In the genomic region with DNA sequence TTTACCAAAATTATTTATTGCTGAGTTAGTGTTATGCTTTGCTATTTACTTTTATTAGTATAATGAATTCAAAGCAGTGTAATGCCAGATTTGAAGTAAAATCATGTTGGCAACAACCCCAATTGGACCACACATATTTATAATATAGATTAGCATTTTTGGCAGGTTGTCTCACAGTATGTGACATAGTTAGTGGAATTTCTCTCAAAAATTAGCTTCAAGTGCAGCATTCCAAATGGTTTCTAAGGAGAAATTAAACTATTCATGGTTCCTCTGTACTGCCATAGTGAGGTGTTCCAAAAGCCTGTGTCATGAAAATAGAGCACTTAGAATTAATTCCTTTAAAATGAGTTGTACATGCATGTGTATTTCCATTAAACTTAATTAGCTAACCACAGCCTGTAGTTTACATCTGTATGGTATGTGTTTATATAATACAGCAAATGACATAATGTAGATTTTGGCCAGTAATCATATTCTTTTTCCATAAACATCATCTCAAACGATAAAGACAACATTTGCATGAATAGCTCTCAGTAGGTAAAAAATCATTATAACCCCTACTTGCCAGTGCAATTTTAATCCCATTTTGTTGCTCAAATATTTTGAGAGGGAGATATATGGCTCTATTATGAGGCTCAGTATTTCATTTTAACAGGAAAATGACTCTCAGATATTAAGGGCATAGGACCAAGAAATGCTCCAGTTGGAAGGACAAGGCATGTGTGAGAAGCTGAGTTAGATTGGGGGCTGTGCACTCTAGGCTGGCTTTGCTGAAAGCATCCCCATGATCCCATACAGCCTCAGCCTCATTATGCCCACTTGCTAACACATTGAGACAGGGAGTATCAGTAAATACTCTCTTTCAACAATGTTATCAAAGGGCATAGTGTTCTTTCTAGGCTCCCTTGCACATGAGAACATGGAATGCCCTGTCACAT, we compare ENCODE assay signal across 26 mouse cellular contexts.
DNase-seq lines count a peak whose midpoint lies in the region; ATAC-seq lines count a peak whose summit lies in the region.
"Had no signal": no experiment of that assay in that cellular context is flagged by ENCODE, and none has a peak within 500 bp of the region (broad histone marks: within the 10 kb centered on the region; RNA-seq: fewer than 3 reads in every experiment).

No protein-coding gene starts in this region.

- H3K27ac ChIP-seq in embryonic facial prominence, embryonic 14.5 days (replicated peaks; ENCODE audit: low read depth, low read length): no peak overlapping the region
- H3K27ac ChIP-seq in embryonic facial prominence, embryonic 10.5 days (replicated peaks): no peak overlapping the region
- no peak overlapping the region for H3K27ac ChIP-seq in hindbrain, embryonic 16.5 days (ENCODE audit: low read depth, low read length)
- H3K27ac ChIP-seq in hindbrain, embryonic 10.5 days: no peak overlapping the region
- H3K27ac ChIP-seq in heart, embryonic 12.5 days (ENCODE audit: poor library complexity, severe bottlenecking): no peak overlapping the region
- H3K27ac ChIP-seq: embryonic facial prominence, embryonic 15.5 days; heart, adult 2 months; heart, embryonic 15.5 days had no signal

- H3K36me3 ChIP-seq in embryonic facial prominence, embryonic 14.5 days (ENCODE audit: control insufficient read depth, insufficient read depth, low read length): no peaks in the 10 kb centered on the region
- H3K36me3 ChIP-seq in embryonic facial prominence, embryonic 10.5 days (replicated peaks): no peaks in the 10 kb centered on the region
- no peaks in the 10 kb centered on the region for H3K36me3 ChIP-seq in hindbrain, embryonic 16.5 days (ENCODE audit: control insufficient read depth, insufficient read depth, low read length)
- no peaks in the 10 kb centered on the region for H3K36me3 ChIP-seq in hindbrain, embryonic 10.5 days
- no peaks in the 10 kb centered on the region for H3K36me3 ChIP-seq in heart, embryonic 12.5 days
- H3K36me3 ChIP-seq: embryonic facial prominence, embryonic 15.5 days; heart, embryonic 15.5 days had no signal

- H3K4me1 ChIP-seq in embryonic facial prominence, embryonic 14.5 days (ENCODE audit: control insufficient read depth, insufficient read depth, low read length): no peaks in the 10 kb centered on the region; the same call in 1 of the 2 replicates
- H3K4me1 ChIP-seq in embryonic facial prominence, embryonic 10.5 days: no peaks in the 10 kb centered on the region
- H3K4me1 ChIP-seq in hindbrain, embryonic 16.5 days (ENCODE audit: control insufficient read depth, insufficient read depth, low read depth, low read length): no peaks in the 10 kb centered on the region
- no peaks in the 10 kb centered on the region for H3K4me1 ChIP-seq in hindbrain, embryonic 10.5 days (replicated peaks)
- H3K4me1 ChIP-seq in heart, embryonic 12.5 days (replicated peaks): no peaks in the 10 kb centered on the region
- H3K4me1 ChIP-seq: embryonic facial prominence, embryonic 15.5 days; heart, embryonic 15.5 days had no signal

- 55% methylated on average over 1 of the region's 1 CpGs for WGBS in embryonic facial prominence, embryonic 14.5 days
- WGBS in embryonic facial prominence, embryonic 10.5 days: 92% methylated on average over 1 of the region's 1 CpGs
- 46% methylated on average over 1 of the region's 1 CpGs for WGBS in hindbrain, embryonic 16.5 days
- 86% methylated on average over 1 of the region's 1 CpGs for whole genome bisulfite sequencing in hindbrain, embryonic 10.5 days
- WGBS in heart, embryonic 12.5 days: 77% methylated on average over 1 of the region's 1 CpGs

- H3K27me3 ChIP-seq in embryonic facial prominence, embryonic 14.5 days (replicated peaks; ENCODE audit: control insufficient read depth, insufficient read depth, low read length): no peaks in the 10 kb centered on the region
- no peaks in the 10 kb centered on the region for H3K27me3 ChIP-seq in embryonic facial prominence, embryonic 10.5 days (replicated peaks; ENCODE audit: low read depth, poor library complexity, severe bottlenecking)
- no peaks in the 10 kb centered on the region for H3K27me3 ChIP-seq in hindbrain, embryonic 16.5 days (replicated peaks; ENCODE audit: control insufficient read depth, insufficient read depth, low read length)
- H3K27me3 ChIP-seq in hindbrain, embryonic 10.5 days (ENCODE audit: insufficient read depth, poor library complexity, severe bottlenecking): no peaks in the 10 kb centered on the region
- no peaks in the 10 kb centered on the region for H3K27me3 ChIP-seq in heart, embryonic 12.5 days (replicated peaks)
- H3K27me3 ChIP-seq: embryonic facial prominence, embryonic 15.5 days; heart, embryonic 15.5 days had no signal

- H3K4me3 ChIP-seq in embryonic facial prominence, embryonic 14.5 days (ENCODE audit: low read depth, low read length): no peak overlapping the region
- H3K4me3 ChIP-seq in embryonic facial prominence, embryonic 10.5 days: no peak overlapping the region
- no peak overlapping the region for H3K4me3 ChIP-seq in hindbrain, embryonic 16.5 days (ENCODE audit: low read length)
- no peak overlapping the region for H3K4me3 ChIP-seq in hindbrain, embryonic 10.5 days
- H3K4me3 ChIP-seq in heart, embryonic 12.5 days: no peak overlapping the region
- H3K4me3 ChIP-seq: embryonic facial prominence, embryonic 15.5 days; heart, adult 2 months; heart, embryonic 15.5 days had no signal

- DNase-seq in embryonic facial prominence, embryonic 14.5 days (ENCODE audit: low spot score): peak; percentile 28
- DNase-seq in embryonic facial prominence, embryonic 10.5 days (ENCODE audit: low spot score): no peak
- no peak for DNase-seq in hindbrain, embryonic 10.5 days (ENCODE audit: low spot score)
- DNase-seq in retina, postnatal 1 day: peak; percentile 1
- no peak for DNase-seq in retina, embryonic 14.5 days (ENCODE audit: low spot score)
- DNase-seq in kidney, postnatal 25 days: no peak
- DNase-seq: adrenal gland, postnatal 10 days; cerebellum, adult 8-10 months; cerebellum, postnatal 36 days; embryo, embryonic 11 days; gastrocnemius, postnatal 36 days; heart, adult 2 months; heart, postnatal 36 days; kidney, adult 18-20 months; layer of hippocampus, adult 9-11 months; liver, postnatal 0 days; lung, postnatal 14 days; right cerebral cortex, adult 18-20 months; right cerebral cortex, postnatal 4 days had no signal

- no peak overlapping the region for H3K9ac ChIP-seq in embryonic facial prominence, embryonic 14.5 days (ENCODE audit: low read depth, low read length)
- H3K9ac ChIP-seq in hindbrain, embryonic 16.5 days (ENCODE audit: low read depth, low read length): no peak overlapping the region
- H3K9ac ChIP-seq in heart, embryonic 12.5 days: no peak overlapping the region
- H3K9ac ChIP-seq: embryonic facial prominence, embryonic 15.5 days; heart, embryonic 15.5 days; liver, postnatal 0 days had no signal

- no peak overlapping the region for H3K4me2 ChIP-seq in embryonic facial prominence, embryonic 14.5 days (ENCODE audit: low read depth, low read length)
- no peak overlapping the region for H3K4me2 ChIP-seq in hindbrain, embryonic 16.5 days (ENCODE audit: low read length)
- H3K4me2 ChIP-seq in heart, embryonic 12.5 days: no peak overlapping the region
- H3K4me2 ChIP-seq: embryonic facial prominence, embryonic 15.5 days; heart, embryonic 15.5 days; liver, embryonic 11.5 days; midbrain, embryonic 11.5 days had no signal

- no peak for ATAC-seq in embryonic facial prominence, embryonic 14.5 days (ENCODE audit: low read depth)
- ATAC-seq in hindbrain, embryonic 16.5 days: peak; percentile 63
- no peak for ATAC-seq in heart, embryonic 12.5 days (ENCODE audit: insufficient number of reproducible peaks, low FRiP score)
- ATAC-seq: inflammation-experienced regulatory T-cells, adult 6 months; liver, postnatal 0 days had no signal

- no peaks in the 10 kb centered on the region for H3K9me3 ChIP-seq in embryonic facial prominence, embryonic 14.5 days (ENCODE audit: control insufficient read depth, low read length)
- H3K9me3 ChIP-seq in embryonic facial prominence, embryonic 10.5 days: no peaks in the 10 kb centered on the region
- H3K9me3 ChIP-seq in hindbrain, embryonic 16.5 days (ENCODE audit: control insufficient read depth, low read length): no peaks in the 10 kb centered on the region
- H3K9me3 ChIP-seq in hindbrain, embryonic 10.5 days: no peaks in the 10 kb centered on the region
- no peaks in the 10 kb centered on the region for H3K9me3 ChIP-seq in heart, embryonic 12.5 days (replicated peaks)
- H3K9me3 ChIP-seq: embryonic facial prominence, embryonic 15.5 days; heart, embryonic 15.5 days had no signal

Comparison
In these comparisons a context has a peak if more than half of its experiments do, and no peak if none do; other contexts are left out.
1. DNase-seq: peak in embryonic facial prominence, embryonic 14.5 days (single experiment) and retina, postnatal 1 day (single experiment); none in embryonic facial prominence, embryonic 10.5 days (single experiment), hindbrain, embryonic 10.5 days (single experiment), retina, embryonic 14.5 days (single experiment) and kidney, postnatal 25 days (0 of 2).